Mouse (Mus musculus): Measurements from ENCODE around the gene Olfr1450.
"Not testable (repeated sequence)": the region's sequence is repeated elsewhere in the genome, so short reads cannot be mapped to it uniquely, and the experiment has no call there.

The Olfr1450 gene

DNA sequence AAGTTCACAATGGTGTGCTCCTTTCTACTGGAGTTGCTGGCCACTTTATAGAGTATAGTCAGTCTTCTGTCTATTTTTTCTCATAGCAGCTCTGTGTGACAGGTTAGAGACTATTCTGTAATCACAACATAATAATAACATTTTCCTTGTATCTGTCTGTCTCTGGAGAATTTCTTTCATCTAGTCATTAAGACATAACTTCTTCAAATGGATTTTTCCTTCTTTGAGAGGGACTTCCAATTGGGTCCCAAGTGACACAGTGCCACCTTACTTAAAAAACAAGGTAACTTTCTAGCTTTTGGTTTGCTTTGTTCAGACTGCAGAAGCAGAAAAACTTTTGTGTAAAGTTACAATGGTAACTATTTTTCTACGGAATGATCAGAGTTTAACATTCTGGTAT is at the start of gene Olfr1450:
Gene Olfr1450 (plus strand): TSS at position 301 of the 400 bp plus-strand sequence.
- no peak for DNase-seq

DNA sequence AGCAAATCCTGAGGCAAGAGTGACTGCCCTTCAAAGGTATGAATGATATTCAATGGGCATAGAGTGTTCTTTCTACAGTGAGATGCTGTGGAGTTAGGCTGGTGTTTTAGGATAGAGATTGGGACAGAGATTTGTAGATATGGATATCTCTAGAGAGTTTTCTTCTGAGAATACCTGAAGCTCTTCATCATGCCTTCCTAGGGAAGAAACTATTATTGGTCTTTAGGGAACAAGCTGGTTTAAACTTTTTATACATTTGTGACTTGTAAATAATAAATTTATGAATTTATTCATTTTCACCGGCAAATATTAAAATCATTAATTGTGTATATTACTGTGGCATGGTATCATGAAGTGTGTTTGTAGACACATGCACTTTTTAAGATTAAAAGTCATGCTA is 46.4 kb upstream of the Olfr1450 start, which contains the start of gene Olfr1447:
Gene Olfr1447 (minus strand): TSS at position 101 of the 400 bp plus-strand sequence.
- DNase-seq, result no peak

DNA sequence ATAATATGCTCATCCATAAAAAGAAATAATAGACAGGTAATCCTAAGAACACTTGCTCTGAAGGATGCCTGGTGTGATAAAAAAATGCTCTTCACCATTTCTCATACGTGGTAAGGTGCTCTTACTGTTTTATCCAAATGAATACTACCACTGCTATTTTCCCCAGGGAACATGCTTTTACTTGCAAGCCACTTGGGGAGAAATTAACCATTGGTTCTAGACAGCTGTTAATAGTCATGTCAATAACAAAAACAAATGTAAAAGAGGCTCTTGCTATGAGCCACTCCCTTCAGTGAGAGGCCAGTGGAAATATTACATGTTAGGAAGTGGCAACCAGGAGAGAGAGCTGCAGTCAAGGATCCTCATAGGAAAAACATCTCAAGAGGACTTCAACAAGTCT is 25.7 kb upstream of the Olfr1450 start, which contains the start of gene Olfr1448:
Gene Olfr1448 (minus strand): TSS at position 101 of the 400 bp plus-strand sequence.
- no peak for DNase-seq

- no peak for DNase-seq
Measured at GRCm38 (mm10) chr19:12930540-12930939, 19.5 kb upstream of the Olfr1450 start, which contains the start of gene Olfr1449. TSS of gene Olfr1449 (plus strand) at chr19:12930840.

GRCm38 (mm10) chr19:12970082-12970481 is 20.0 kb downstream of the Olfr1450 start:
- not testable (repeated sequence) for DNase-seq

DNA sequence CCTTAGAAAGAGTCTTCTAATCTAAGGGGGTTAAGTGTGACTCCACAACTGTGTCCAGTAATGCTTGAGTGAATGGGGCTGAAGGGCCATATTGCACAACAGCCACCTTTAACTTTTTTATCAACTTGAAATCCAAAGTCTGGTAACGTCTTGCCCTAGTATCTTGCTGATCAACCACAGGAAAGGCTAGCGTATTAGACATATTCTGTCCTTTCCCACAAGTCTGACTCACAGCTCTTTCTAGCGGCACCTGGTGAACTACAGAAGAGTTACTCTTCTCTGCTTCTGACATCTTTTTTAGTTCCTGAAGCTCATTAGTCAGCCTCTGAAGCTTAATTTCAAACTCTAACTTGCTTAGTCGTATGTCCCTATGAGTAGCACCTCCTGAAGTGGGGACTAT is 42.3 kb downstream of the Olfr1450 start:
- DNase-seq, result not testable (repeated sequence)

DNA sequence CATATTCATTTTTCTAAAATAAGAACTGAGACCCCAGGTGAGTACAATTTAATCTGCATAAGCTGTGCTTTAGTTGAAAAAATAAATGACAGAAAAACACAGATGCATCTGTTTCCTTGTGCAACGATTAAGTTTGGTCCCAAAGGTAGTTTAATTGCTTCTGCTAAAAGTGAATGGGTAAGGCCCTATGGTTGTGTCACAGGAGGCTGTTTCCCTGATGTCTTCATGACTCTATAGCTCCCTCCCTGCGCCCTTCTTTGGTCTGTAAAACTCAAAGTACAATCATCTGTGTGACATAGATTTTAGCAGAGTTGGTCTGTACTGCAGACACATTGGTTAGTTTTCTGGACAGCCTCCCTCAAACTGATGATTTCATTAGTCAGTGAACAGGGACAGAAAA is 44.7 kb downstream of the Olfr1450 start, which contains the start of gene Olfr1451:
Gene Olfr1451 (plus strand): TSS at position 301 of the 400 bp plus-strand sequence.
- no peak for DNase-seq
